Mouse (Mus musculus): ENCODE measurements around the gene Gpr89. TPM values are rescaled to one million over a fixed set of nuclear protein-coding genes. Genes with fewer than 3 reads are reported as not detected.

The Gpr89 gene
- polyA plus RNA-seq, 1 experiment: 19.5 TPM

DNA sequence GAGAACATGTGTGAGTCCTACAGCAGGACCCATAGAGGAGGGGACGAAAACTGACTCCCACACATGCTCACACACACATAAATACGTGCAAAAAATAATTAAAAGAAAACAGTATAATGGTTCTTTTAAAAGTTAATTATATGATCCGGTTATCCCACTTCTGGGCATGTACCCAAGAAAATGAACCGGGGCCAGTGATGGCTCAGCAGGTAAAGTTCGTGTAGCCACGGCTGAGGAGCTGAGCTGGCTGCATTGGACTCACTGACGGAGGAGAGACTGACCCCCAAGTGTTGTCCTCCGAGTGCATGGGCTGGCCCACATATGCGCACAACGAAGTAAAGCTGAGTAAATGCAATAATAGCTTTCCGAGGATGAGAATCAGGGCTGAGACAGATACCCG, 80.5 kb downstream of the Gpr89 start:
- no peak for DNase-seq
- no peaks in the 10 kb centered on the region for H3K4me1 ChIP-seq (replicated peaks; ENCODE audit: control insufficient read depth, insufficient read depth, low read length)
- H3K36me3 ChIP-seq (ENCODE audit: control insufficient read depth, insufficient read depth, low read length): no peaks in the 10 kb centered on the region
- WGBS: 95% methylated on average over 12 of the region's 12 CpGs
- H3K4me3 ChIP-seq (ENCODE audit: control insufficient read depth, insufficient read depth, low read length): no peak overlapping the region
- no peak overlapping the region for H3K27ac ChIP-seq (ENCODE audit: control insufficient read depth, insufficient read depth, low read length)
- H3K27me3 ChIP-seq (ENCODE audit: control insufficient read depth, insufficient read depth, low read length): no peaks in the 10 kb centered on the region
- no peak for TF ChIP-seq POLR2A (IDR thresholded peaks at IDR 0.05; ENCODE audit: control insufficient read depth, extremely low read depth, insufficient read depth, low read length, poor library complexity)
- TF ChIP-seq CTCF (IDR thresholded peaks at IDR 0.05; ENCODE audit: borderline replicate concordance, control insufficient read depth, extremely low read depth, insufficient read depth, low read length, poor library complexity): no peak

GRCm38 (mm10) chr3:96823701-96824100, 81.4 kb downstream of the Gpr89 start:
- no peak overlapping the region for H3K4me3 ChIP-seq (ENCODE audit: control insufficient read depth, insufficient read depth, low read length)
- no peak for TF ChIP-seq POLR2A (IDR thresholded peaks at IDR 0.05; ENCODE audit: control insufficient read depth, extremely low read depth, insufficient read depth, low read length, poor library complexity)
- no peak for TF ChIP-seq CTCF (IDR thresholded peaks at IDR 0.05; ENCODE audit: borderline replicate concordance, control insufficient read depth, extremely low read depth, insufficient read depth, low read length, poor library complexity)
- H3K27ac ChIP-seq (ENCODE audit: control insufficient read depth, insufficient read depth, low read length): no peak overlapping the region
- 78% methylated on average over 3 of the region's 3 CpGs for WGBS
- no peak for DNase-seq
- no peaks in the 10 kb centered on the region for H3K4me1 ChIP-seq (replicated peaks; ENCODE audit: control insufficient read depth, insufficient read depth, low read length)
- no peaks in the 10 kb centered on the region for H3K36me3 ChIP-seq (ENCODE audit: control insufficient read depth, insufficient read depth, low read length)
- H3K27me3 ChIP-seq (ENCODE audit: control insufficient read depth, insufficient read depth, low read length): no peaks in the 10 kb centered on the region

- H3K36me3 ChIP-seq (ENCODE audit: control insufficient read depth, insufficient read depth, low read length): no peaks in the 10 kb centered on the region
- DNase-seq: no peak
- no peak overlapping the region for H3K27ac ChIP-seq (ENCODE audit: control insufficient read depth, insufficient read depth, low read length)
- no peaks in the 10 kb centered on the region for H3K4me1 ChIP-seq (replicated peaks; ENCODE audit: control insufficient read depth, insufficient read depth, low read length)
- TF ChIP-seq CTCF (IDR thresholded peaks at IDR 0.05; ENCODE audit: borderline replicate concordance, control insufficient read depth, extremely low read depth, insufficient read depth, low read length, poor library complexity): no peak
- no peaks in the 10 kb centered on the region for H3K27me3 ChIP-seq (ENCODE audit: control insufficient read depth, insufficient read depth, low read length)
- H3K4me3 ChIP-seq (ENCODE audit: control insufficient read depth, insufficient read depth, low read length): no peak overlapping the region
- WGBS: 90% methylated on average over 4 of the region's 4 CpGs
These were observed 83.6 kb downstream of the Gpr89 start for GRCm38 (mm10) chr3:96821581-96821980.

DNA sequence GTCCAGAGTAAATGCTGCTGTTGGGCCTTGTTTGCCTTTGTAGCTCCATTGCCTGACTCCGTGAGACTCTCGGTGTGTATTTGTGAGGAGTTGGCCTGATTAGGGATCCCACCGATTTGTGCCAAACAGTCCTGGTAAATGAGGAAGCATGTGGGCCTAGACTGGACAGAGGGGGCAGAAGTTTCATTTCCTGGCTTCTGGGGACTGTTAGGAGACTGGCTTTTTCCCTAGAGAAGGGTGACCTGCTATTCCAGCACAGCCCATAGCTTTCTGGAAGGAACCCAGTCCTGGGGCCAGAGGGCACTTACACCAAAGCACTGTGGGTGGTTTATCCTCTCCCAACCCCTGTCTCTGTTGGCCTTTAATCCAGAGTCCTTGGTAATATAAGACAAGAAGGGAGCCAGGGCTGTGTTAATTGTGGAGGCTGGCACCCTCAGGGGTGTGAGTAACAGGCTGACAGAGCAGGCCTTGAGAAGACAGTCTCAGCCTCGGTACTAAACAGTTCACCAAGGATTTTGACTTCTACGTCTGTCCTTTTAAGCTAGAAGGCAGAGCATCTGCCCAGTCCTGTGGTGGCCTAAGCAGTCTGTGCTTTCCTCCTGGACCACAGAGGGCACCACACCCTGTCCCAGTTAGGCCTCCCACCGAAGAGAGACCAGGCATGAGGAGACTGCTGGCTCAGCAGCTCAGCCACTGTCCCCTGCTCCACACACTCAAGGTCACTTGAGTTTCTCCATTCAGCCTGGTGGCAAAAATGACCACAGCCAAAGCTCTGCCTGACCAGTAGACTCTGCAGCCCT, 84.8 kb downstream of the Gpr89 start:
- H3K27me3 ChIP-seq (ENCODE audit: control insufficient read depth, insufficient read depth, low read length): no peaks in the 10 kb centered on the region
- DNase-seq: no peak
- TF ChIP-seq CTCF (IDR thresholded peaks at IDR 0.05; ENCODE audit: borderline replicate concordance, control insufficient read depth, extremely low read depth, insufficient read depth, low read length, poor library complexity) (no peak), POLR2A (IDR thresholded peaks at IDR 0.05; ENCODE audit: control insufficient read depth, extremely low read depth, insufficient read depth, low read length, poor library complexity) (no peak)
- no peak overlapping the region for H3K4me3 ChIP-seq (ENCODE audit: control insufficient read depth, insufficient read depth, low read length)
- 85% methylated on average over 6 of the region's 6 CpGs for WGBS
- no peak overlapping the region for H3K27ac ChIP-seq (ENCODE audit: control insufficient read depth, insufficient read depth, low read length)
- H3K4me1 ChIP-seq (replicated peaks; ENCODE audit: control insufficient read depth, insufficient read depth, low read length): 0 out of 2 replicates have a peak, but pooled peaks cover 6% of the 10 kb centered on the region
- H3K36me3 ChIP-seq (ENCODE audit: control insufficient read depth, insufficient read depth, low read length): no peaks in the 10 kb centered on the region

Other genes with a start within 250 kb of the Gpr89 start
- gene Ankrd35, start 235.2 kb downstream of the Gpr89 start, polyA plus RNA-seq (2012; rRNA removed): 1.7 and 2.8 TPM in 2 replicates
- gene Pias3, start 209.0 kb downstream of the Gpr89 start, polyA plus RNA-seq (2012; rRNA removed): 32.7 and 33.1 TPM in 2 replicates
- 12.2 and 17.9 TPM in 2 replicates for gene Nudt17, start 196.8 kb downstream of the Gpr89 start, polyA plus RNA-seq (2012; rRNA removed)
- gene Polr3c, start 177.7 kb downstream of the Gpr89 start, polyA plus RNA-seq (2012; rRNA removed): 49.3 and 51.1 TPM in 2 replicates
- gene Rnf115, start 177.7 kb downstream of the Gpr89 start, polyA plus RNA-seq (2012; rRNA removed): 24.1 and 26.3 TPM in 2 replicates
- 0.49 and 0.60 TPM in 2 replicates for gene Pdzk1, start 76.1 kb downstream of the Gpr89 start, polyA plus RNA-seq (2012; rRNA removed)
- gene Cd160, start 76.0 kb downstream of the Gpr89 start, polyA plus RNA-seq (2012; rRNA removed): 2.7 and 2.8 TPM in 2 replicates
- 1.2 and 2.1 TPM in 2 replicates for gene Gja5, start 653 bp downstream of the Gpr89 start, polyA plus RNA-seq (2012; rRNA removed)
- gene Gja8, start 20.7 kb upstream of the Gpr89 start, polyA plus RNA-seq (2012; rRNA removed): 0.01 TPM in 2 replicates

Measured in thymus, adult 2 months (tissue).